Mouse (Mus musculus) frontal cortex, adult 2 months (tissue): Measurements from ENCODE around the gene Apbb2. TPM values are rescaled to one million over a fixed set of nuclear protein-coding genes. Genes with fewer than 3 reads are reported as not detected.

Experiments used
- DNase-seq, 2 experiments: peaks; one replicate each; pipeline ENCODE4 v3.0.0; 2022; ENCODE audit warnings: low spot score in 1 of 2; ENCODE audit errors: extremely low spot score in 1 of 2
- polyA plus RNA-seq: library from polyadenylated mRNA; depleted of rRNA; stranded (reverse); fragments of >200 nt; gene quantifications from 2 replicates; pipeline ENCODE4 v1.2.3, GENCODE M21; 2012; rRNA removed

Apbb2 gene
- 20.8 and 22.9 TPM in 2 replicates for polyA plus RNA-seq

DNA sequence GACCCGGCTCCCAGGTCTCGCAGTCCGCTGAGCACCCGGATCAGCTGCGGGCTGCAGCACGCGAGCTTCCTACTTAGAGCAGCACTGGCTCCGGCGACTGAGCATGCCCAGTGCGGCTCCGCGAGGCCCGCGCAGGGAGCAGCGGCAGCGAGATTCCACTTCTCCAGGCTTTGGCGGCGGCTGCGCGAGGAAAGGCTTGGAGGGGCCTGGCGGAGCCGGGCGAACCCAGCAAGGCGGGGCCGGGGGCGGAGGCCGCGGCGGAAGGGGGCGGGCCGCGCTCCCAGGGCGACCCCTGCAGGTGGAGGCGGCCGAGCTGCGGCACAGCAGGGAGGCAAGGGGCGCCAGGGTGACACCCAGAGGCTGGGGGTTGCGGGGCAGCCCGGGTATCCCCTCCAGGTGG, at the start of gene Apbb2:
TSS of gene Apbb2 (minus strand) at position 188 of the 400 bp plus-strand sequence.
- DNase-seq, result peak; percentile 91 to 96

- DNase-seq, result peak in 1 of 2 experiments; percentile 20
Observed at GRCm38 (mm10) chr5:66654220-66654619, 35.6 kb upstream of the Apbb2 start.

- no peak for DNase-seq
Observed at GRCm38 (mm10) chr5:66647504-66647903, 28.9 kb upstream of the Apbb2 start.

DNA sequence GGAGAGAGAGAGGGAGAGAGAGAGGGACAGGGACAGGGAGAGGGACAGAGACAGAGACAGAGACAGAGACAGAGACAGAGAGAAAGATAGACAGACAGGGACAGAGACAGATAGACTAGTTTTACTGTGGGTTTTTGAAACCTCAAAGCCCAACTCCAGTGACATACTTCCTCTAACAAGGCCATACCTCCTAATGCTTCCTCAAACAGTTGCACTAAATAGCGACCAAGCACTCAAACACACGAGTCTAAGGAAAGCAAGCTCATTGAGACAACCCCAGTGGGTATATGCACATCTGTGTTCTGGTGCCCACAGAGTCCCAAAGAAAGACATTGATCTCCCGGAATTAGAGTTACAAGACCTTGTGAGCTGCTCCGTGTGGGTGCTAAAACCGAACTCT, 24.7 kb upstream of the Apbb2 start:
- DNase-seq, result no peak

DNA sequence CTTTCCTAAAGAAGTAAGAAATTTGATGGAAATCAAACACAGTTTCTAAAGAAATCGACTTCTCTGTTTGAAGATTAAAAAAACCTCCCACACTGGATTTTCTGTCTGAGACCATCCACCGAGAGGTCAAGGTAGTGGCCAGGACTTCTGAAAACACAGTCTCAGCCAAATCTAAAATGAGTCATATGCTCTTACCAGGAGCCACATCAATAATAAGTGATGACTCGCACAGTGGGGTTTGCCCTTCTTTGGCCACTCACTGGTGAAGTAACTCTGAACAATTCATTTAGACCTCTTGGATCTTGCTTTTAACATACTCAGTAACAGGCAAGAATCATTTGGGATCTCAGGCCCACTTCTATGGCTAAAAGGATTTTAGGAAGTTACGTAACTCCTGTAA, 23.6 kb upstream of the Apbb2 start:
- DNase-seq, result no peak

GRCm38 (mm10) chr5:66635459-66636079, 17.0 kb upstream of the Apbb2 start:
- DNase-seq, result no peak

DNA sequence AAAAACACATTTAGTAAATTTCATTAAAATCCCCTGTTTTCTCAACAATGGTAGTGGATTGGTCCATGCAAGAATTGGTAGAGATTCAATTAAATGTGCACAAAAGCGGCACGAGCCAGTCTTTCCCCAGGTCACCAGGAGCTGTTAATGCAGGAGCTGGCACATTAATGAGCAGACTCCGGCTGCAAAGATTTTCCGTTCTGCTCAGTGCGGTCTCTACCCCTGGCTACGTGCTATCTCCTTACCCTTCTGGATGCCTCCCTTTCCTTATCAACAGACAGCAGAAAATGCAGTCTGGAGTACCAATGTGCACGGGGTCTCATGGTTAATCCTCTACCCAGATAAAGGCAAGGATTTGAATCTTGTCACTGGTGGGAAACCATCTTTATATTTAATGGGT, 9.2 kb upstream of the Apbb2 start:
- no peak for DNase-seq

GRCm38 (mm10) chr5:66620191-66620625, 1.6 kb upstream of the Apbb2 start:
- peak; percentile 66 to 86 for DNase-seq

DNA sequence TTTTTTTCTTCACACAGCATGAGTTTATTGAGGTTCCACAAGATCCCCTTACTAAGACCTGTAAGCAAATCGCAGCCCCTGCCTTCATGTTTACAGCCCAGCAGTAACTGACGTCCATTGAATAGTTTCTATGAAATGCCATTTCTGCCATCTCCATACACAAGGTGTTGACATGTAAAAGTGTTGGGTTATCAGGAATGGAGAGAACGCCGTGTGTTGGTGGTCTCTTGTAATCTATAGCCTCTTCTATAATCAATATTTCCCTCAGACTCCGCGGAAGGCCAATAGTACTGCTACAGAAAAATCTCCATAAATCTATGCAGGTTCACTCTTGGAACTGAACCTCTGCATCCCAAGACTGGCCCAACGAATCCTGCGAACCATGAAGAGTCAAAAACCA, 1.1 kb upstream of the Apbb2 start:
- DNase-seq, result no peak

- no peak for DNase-seq
Observed at GRCm38 (mm10) chr5:66619195-66619594, 611 bp upstream of the Apbb2 start.

DNA sequence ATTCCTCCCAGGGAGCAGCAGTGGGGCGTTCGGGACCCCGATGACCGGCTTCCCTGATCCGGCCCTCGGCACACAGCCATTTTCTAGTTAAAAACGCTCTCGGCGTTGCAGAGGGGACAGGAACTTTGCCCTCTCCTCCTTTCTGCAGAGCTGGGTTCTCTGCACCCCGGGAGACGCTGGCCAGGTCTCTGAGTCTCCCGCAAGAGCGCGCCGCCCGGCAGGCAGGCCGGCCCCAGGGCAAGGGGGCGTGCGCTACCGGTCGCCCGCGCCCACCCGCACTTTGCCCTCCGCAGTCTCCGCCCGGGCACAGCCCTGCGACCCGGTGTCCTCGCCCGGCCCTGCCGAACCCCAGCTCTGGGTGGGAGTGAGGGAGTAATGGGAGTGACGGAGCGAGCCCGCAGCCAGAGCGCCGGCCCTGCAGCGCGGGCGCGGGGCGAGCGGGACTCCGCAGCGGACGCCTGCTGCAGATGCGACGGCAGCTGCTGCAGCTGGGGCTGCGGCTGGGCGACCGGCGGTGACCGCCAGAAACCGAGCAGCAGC, 593 bp downstream of the Apbb2 start:
- DNase-seq, result no peak

- DNase-seq, result no peak
Observed at GRCm38 (mm10) chr5:66614940-66615339, 3.6 kb downstream of the Apbb2 start.

GRCm38 (mm10) chr5:66613725-66614124, 4.9 kb downstream of the Apbb2 start:
- peak in 1 of 2 experiments; percentile 40 for DNase-seq

- DNase-seq, result no peak
Observed at GRCm38 (mm10) chr5:66612964-66613363, 5.6 kb downstream of the Apbb2 start.

- no peak for DNase-seq
Observed at GRCm38 (mm10) chr5:66611851-66612250, 6.7 kb downstream of the Apbb2 start.

GRCm38 (mm10) chr5:66611361-66611760, 7.2 kb downstream of the Apbb2 start:
- no peak for DNase-seq

- DNase-seq, result peak in 1 of 2 experiments; percentile 40
Observed at GRCm38 (mm10) chr5:66610270-66610669, 8.3 kb downstream of the Apbb2 start.

- DNase-seq, result peak in 1 of 2 experiments; percentile 46
Observed at GRCm38 (mm10) chr5:66609306-66609705, 9.3 kb downstream of the Apbb2 start.

GRCm38 (mm10) chr5:66607801-66608200, 10.8 kb downstream of the Apbb2 start:
- no peak for DNase-seq

DNA sequence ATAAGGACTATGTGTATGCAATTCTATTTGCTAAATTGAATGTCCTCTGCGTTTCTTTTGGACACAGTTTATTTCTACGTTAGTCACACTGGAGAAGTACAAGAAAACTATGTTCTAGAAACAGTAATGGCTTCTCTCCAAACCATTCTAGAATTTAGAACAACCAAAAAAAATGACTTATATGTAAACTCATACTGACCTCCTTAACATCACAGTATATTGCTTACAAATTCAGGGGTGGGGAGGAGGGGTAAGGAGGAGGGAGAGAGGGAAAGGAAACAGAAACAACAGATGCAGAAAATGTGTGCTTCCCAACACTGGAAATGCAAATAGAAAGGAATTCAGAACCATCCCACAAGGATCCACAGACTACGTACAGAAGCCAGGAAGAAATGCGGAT, 11.4 kb downstream of the Apbb2 start:
- DNase-seq, result no peak

- peak in 1 of 2 experiments; percentile 31 for DNase-seq
Observed at GRCm38 (mm10) chr5:66605636-66606035, 12.9 kb downstream of the Apbb2 start.

DNA sequence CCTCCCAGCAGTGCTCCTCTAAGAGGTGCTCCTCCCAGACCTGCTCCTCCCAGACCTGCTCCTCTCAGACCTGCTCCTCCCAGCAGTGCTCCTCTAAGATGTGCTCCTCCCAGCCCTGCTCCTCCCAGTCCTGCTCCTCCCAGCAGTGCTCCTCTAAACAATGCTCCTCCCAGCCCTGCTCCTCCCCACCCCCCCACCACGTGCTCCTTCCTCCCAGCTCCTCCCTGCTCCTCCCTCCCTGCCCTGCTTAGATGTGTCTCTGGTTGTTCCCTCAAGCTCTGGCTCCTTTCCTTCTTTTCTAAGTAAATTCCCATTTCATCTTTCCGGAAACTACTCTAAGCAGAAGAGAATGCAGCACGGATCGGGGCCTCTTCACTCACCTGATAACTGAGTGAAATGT, 14.2 kb downstream of the Apbb2 start:
- DNase-seq, result no peak
